Comparison of ENCODE assay signal across 19 mouse cellular contexts in the genomic region with DNA sequence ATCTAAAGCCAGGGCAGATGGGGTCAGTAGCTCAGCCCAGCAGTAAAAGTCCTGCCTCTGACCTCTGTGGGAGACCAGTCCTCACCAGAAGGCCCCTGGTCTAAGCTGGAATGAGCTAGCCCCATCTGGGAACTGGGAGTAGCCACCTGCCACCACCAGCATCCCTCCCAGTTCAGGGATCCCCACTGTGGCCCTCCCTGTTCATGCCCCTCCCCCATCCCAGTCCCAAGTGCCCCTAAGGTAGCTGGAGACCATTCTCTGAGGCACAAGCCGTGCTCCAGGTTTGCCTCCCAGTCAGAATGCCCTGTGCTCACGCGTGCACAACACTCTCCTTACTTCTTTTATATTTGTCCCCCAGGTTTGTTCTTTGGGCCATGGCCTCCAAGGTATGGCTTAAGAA. TPM values are rescaled to one million over a fixed set of nuclear protein-coding genes. Genes with fewer than 3 reads are reported as not detected.
"Had no signal": no experiment of that assay in that cellular context is flagged by ENCODE, and none has a peak within 500 bp of the region (broad histone marks: within the 10 kb centered on the region; RNA-seq: fewer than 3 reads in every experiment).

No protein-coding gene starts in this region.

- H3K27me3 ChIP-seq: neural tube, embryonic 12.5 days; neural tube, embryonic 15.5 days had no signal

- ATAC-seq: liver, postnatal 0 days; lung, postnatal 0 days had no signal

- H3K4me3 ChIP-seq: layer of hippocampus, adult 2 months; neural tube, embryonic 12.5 days; neural tube, embryonic 15.5 days had no signal

- H3K9ac ChIP-seq: liver, embryonic 13.5 days; lung, embryonic 14.5 days; neural tube, embryonic 12.5 days; neural tube, embryonic 15.5 days had no signal

- H3K36me3 ChIP-seq: liver, embryonic 13.5 days had no signal

- H3K27ac ChIP-seq: layer of hippocampus, adult 2 months; neural tube, embryonic 12.5 days; neural tube, embryonic 15.5 days had no signal

- H3K9me3 ChIP-seq: liver, embryonic 13.5 days; neural tube, embryonic 12.5 days; neural tube, embryonic 15.5 days had no signal

- DNase-seq: kidney, adult 11 months; layer of hippocampus, adult 9-11 months; liver, embryonic 13.5 days; liver, postnatal 0 days; lung, embryonic 14.5 days; midbrain, embryonic 14.5 days; thymus, adult 18-20 months; thymus, postnatal 36 days had no signal

- H3K4me2 ChIP-seq: lung, embryonic 14.5 days; neural tube, embryonic 12.5 days; neural tube, embryonic 15.5 days had no signal

RNA-seq across cellular contexts. Expression of a gene that starts 12.9 kb away (rescaled TPM):
- polyA plus RNA-seq: large intestine, adult 2 months; limb, embryonic 11.5 days; macrophage; midbrain, embryonic 11.5 days; midbrain, embryonic 14.5 days; small intestine, adult 2 months; spleen, adult 2 months; urinary bladder, adult 2 months had no signal
